Mouse (Mus musculus) limb, embryonic 10.5 days (tissue): ENCODE results near the gene Raet1e. TPM values are rescaled to one million over a fixed set of nuclear protein-coding genes. Genes with fewer than 3 reads are reported as not detected.
"Not testable (repeated sequence)": the region's sequence is repeated elsewhere in the genome, so short reads cannot be mapped to it uniquely, and the experiment has no call there.

Source experiments
- DNase-seq: peaks from one replicate; pipeline ENCODE4 v3.0.0-alpha.2; 2017; ENCODE audit warnings: low spot score
- H3K27ac ChIP-seq: fragments of 300-500 bp; sonication (generic); 2 replicates; pipeline ENCODE4 v1.5.1; 2016; ENCODE audit warnings: mild to moderate bottlenecking
- H3K27me3 ChIP-seq: fragments of 300-500 bp; sonication (generic); 2 replicates; pipeline ENCODE4 v1.6.1; 2016; ENCODE audit warnings: low read depth, mild to moderate bottlenecking; ENCODE audit not compliant: poor library complexity, severe bottlenecking
- H3K36me3 ChIP-seq: fragments of 300-500 bp; sonication (generic); 2 replicates; pipeline ENCODE4 v1.6.1; 2016; ENCODE audit warnings: mild to moderate bottlenecking, moderate library complexity
- H3K4me1 ChIP-seq: fragments of 300-500 bp; sonication (generic); 2 replicates; pipeline ENCODE4 v1.6.1; 2016
- H3K4me3 ChIP-seq: fragments of 300-500 bp; sonication (generic); 2 replicates; pipeline ENCODE4 v1.5.1; 2016; ENCODE audit warnings: mild to moderate bottlenecking, moderate library complexity
- H3K9me3 ChIP-seq: fragments of 300-500 bp; sonication (generic); replicated peaks from 2 replicates; pipeline ENCODE4 v1.6.1; 2016; ENCODE audit warnings: mild to moderate bottlenecking
- WGBS: fragments of 180-500 bp; shearing (Covaris S2); methylation state at CpG from one replicate; pipeline ENCODE4 v1.1.7; 2016; 5-methylcytosine and 5-hydroxymethylcytosine counted together
- polyA plus RNA-seq: library from polyadenylated mRNA; unstranded; fragments of >200 nt; fragmentation: Nextera tagmentation; extraction: Ambion mirVana; gene quantifications from 2 replicates; pipeline ENCODE4 v1.2.1, GENCODE M21; 2016

Raet1e gene
- polyA plus RNA-seq: 12.6 and 12.8 TPM in 2 replicates

DNA sequence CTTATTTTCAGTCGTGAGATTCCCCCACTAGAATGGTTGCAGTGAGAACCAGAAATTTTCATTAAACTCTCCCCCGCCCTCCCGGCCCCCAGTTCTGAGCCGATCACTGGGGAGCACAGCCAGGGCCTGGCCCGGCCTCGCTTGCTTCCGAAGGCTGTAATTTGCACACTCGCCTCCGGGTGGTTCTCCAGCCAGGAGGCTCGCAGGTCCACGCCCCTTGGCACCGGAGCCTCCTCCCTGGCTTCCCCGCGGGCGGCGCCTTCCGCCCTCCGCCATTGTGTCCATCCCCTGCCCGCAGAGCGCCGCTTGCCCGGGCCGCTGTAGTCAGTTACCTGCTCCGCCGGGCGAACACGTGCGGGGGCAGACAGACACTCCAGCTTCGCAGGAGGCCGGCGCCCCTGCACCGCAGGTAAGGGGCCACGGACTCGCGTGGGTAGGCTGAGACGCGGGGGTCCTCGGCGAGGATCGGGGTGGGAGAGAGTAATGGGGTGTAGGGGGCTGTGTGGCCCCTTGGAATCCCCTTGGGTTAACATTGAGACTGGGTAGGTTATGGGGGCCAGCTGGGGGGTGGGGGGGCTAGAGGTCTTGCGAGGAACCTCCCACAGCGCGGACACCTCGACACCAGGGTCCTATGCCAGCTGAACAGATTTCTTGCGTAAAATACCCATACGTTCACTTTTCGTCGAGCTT, at the start of gene Raet1e, which contains the start of gene H60b:
Gene Raet1e, plus strand, starts transcription at position 260 of the 690 bp plus-strand sequence.
Gene H60b, plus strand, starts transcription at position 277 of the 690 bp plus-strand sequence.
- Histone ChIP-seq H3K4me1 (peaks cover 14% of the 10 kb centered on the region), H3K4me3 (peak within 1 kb of the TSS; percentile 52), H3K27me3 (peaks cover 90% of the 10 kb centered on the region)
- 0% methylated on average over 48 of the region's 48 CpGs for WGBS
- not testable (repeated sequence) for H3K9me3 ChIP-seq, H3K36me3 ChIP-seq, H3K27ac ChIP-seq
- peak; percentile 74 for DNase-seq

- no peaks in the 10 kb centered on the region for H3K36me3 ChIP-seq
- no peaks in the 10 kb centered on the region; the same call in 1 of the 2 replicates for H3K4me1 ChIP-seq
- no peaks in the 10 kb centered on the region for H3K27me3 ChIP-seq
- DNase-seq: peak; percentile 84
- peak overlapping the region; percentile 80 for H3K27ac ChIP-seq
- WGBS: 1% methylated on average over 19 of the region's 19 CpGs
- H3K4me3 ChIP-seq: peak overlapping the region; percentile 56
- H3K9me3 ChIP-seq: no peaks in the 10 kb centered on the region
Observed at GRCm38 (mm10) chr10:22140665-22141280, 17.6 kb upstream of the Raet1e start.

- H3K36me3 ChIP-seq, H3K27me3 ChIP-seq, H3K9me3 ChIP-seq, H3K27ac ChIP-seq, H3K4me3 ChIP-seq, H3K4me1 ChIP-seq: not testable (repeated sequence)
- DNase-seq: peak; percentile 84
- 90% methylated on average over 1 of the region's 1 CpGs for WGBS
Observed at GRCm38 (mm10) chr10:22142194-22142593, 16.2 kb upstream of the Raet1e start.

GRCm38 (mm10) chr10:22142926-22143325, 15.4 kb upstream of the Raet1e start:
- no peak for DNase-seq
- H3K4me1 ChIP-seq: no peaks in the 10 kb centered on the region; the same call in 1 of the 2 replicates
- H3K9me3 ChIP-seq: no peaks in the 10 kb centered on the region
- no peaks in the 10 kb centered on the region for H3K36me3 ChIP-seq
- H3K27me3 ChIP-seq: no peaks in the 10 kb centered on the region
- H3K27ac ChIP-seq: no peak overlapping the region
- H3K4me3 ChIP-seq: no peak overlapping the region
- WGBS: 68% methylated on average over 5 of the region's 5 CpGs

DNA sequence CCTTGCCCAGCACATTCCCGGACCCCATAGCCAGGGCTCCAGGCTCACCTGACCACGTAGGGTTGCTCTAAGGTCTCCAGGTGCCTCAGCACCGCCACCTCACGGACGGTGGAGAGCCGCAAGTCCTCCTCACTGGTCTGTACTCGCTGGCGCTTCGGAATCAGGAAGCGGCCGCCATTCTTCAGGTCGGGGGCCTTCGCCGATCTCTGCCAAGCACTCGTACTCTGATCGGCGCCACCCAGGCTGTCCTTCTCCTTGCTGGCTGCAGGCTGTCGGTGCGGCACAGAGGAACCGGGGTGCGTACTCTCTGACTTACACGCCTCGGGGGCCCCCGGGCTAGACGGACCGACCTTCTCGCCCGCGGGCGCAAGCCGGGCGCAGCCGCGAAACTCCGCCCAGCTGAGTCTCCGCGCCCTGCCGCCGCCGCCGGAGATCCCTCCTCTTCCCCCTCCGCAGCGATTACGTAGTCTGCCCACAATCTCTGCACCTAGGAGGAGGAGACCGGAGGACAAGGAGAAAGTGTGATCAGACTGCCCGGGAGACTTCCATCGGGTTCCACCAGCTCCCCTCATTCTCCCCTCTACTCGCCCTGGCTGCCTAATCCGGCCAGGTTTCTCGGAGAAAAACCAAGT, 9.8 kb upstream of the Raet1e start:
- Histone ChIP-seq H3K27ac (peak overlapping the region; percentile 92), H3K9me3 (no peaks in the 10 kb centered on the region), H3K36me3 (no peaks in the 10 kb centered on the region), H3K4me3 (peak overlapping the region; percentile 75), H3K4me1 (peaks cover 25% of the 10 kb centered on the region), H3K27me3 (peaks cover 38% of the 10 kb centered on the region)
- under 1% methylated on average over 50 of the region's 50 CpGs for WGBS
- DNase-seq: peak; percentile 87

DNA sequence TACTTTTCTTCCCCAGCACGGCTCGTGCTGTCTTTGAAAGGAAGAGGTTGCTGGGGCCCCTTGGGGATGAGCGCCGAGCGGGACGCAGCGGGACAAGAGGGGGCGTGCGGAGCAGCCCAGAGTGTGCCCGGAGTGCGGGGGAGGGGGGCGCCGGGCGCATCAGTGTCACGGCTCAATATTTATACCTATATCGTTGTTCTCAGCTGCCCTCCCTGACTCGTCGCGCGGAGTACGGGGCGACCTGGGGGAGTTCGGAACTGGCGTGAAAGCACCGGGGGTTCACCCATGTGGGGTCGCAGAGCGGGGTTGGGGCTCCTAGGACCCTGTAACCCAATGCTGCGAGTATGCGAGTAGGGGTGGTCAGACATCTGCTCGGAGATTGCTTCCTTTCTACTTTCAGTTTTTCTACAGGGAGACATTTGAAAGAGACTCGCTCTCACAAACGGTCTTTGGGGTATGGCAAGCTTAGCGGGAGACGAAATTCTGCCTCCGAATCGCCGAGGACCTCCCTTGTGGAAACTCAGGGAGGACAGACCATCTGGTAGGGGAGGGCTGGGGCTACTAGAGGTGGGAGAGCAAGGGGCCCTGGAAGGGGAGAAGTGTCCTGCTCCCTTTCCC, 9.2 kb upstream of the Raet1e start, which contains the start of gene E030030I06Rik:
Gene E030030I06Rik, minus strand, starts transcription at position 198 of the 618 bp plus-strand sequence.
- WGBS: under 1% methylated on average over 36 of the region's 37 CpGs
- no peak for DNase-seq

GRCm38 (mm10) chr10:22149691-22150465, 8.5 kb upstream of the Raet1e start:
- WGBS: under 1% methylated on average over 50 of the region's 50 CpGs
- H3K9me3 ChIP-seq: no peaks in the 10 kb centered on the region
- no peak overlapping the region for H3K27ac ChIP-seq
- peak overlapping the region; percentile 75 for H3K4me3 ChIP-seq
- H3K36me3 ChIP-seq: no peaks in the 10 kb centered on the region
- H3K27me3 ChIP-seq: peaks cover 51% of the 10 kb centered on the region
- peak; percentile 71 for DNase-seq
- H3K4me1 ChIP-seq: peaks cover 25% of the 10 kb centered on the region

More for the DNA sequence above, 9.2 kb upstream of the Raet1e start, which contains the start of gene E030030I06Rik:
- H3K27ac ChIP-seq: peak within 1 kb of the TSS; percentile 92
- peak within 1 kb of the TSS; percentile 75 for H3K4me3 ChIP-seq
- H3K27me3 ChIP-seq: peaks cover 44% of the 10 kb centered on the region
- H3K4me1 ChIP-seq: peaks cover 25% of the 10 kb centered on the region
- H3K9me3 ChIP-seq: no peaks in the 10 kb centered on the region
- no peaks in the 10 kb centered on the region for H3K36me3 ChIP-seq

DNA sequence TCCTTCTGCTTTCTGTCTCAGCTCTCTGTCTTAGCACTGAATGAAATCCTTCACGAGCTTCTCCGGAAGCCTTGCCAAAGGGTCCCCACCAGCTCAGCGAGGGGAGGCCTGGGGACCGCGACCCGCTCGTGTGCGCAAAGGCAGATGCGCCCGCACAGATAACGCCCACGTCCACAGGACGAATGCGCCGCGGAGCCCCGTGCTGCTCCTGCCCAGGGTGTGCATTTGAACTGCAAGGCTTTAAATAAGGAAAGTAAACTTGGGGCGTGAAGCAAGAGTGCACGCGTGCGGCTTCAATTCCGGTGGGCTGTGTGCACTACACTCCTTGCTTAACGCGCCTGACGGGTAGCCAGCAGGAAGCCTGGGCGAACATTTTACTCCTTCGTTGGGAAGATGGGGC, 7.8 kb upstream of the Raet1e start:
- peak overlapping the region; percentile 75 for H3K4me3 ChIP-seq
- no peak overlapping the region for H3K27ac ChIP-seq
- under 1% methylated on average over 27 of the region's 27 CpGs for WGBS
- H3K27me3 ChIP-seq: peaks cover 58% of the 10 kb centered on the region
- peaks cover 25% of the 10 kb centered on the region for H3K4me1 ChIP-seq
- peak; percentile 56 for DNase-seq
- no peaks in the 10 kb centered on the region for H3K9me3 ChIP-seq
- no peaks in the 10 kb centered on the region for H3K36me3 ChIP-seq

GRCm38 (mm10) chr10:22151056-22151862, 7.1 kb upstream of the Raet1e start:
- WGBS: under 1% methylated on average over 55 of the region's 55 CpGs
- peak; percentile 51 for DNase-seq
- peaks cover 25% of the 10 kb centered on the region for H3K4me1 ChIP-seq
- H3K27me3 ChIP-seq: peaks cover 65% of the 10 kb centered on the region
- not testable (repeated sequence) for H3K9me3 ChIP-seq, H3K27ac ChIP-seq, H3K36me3 ChIP-seq
- H3K4me3 ChIP-seq: peak overlapping the region; percentile 41

DNA sequence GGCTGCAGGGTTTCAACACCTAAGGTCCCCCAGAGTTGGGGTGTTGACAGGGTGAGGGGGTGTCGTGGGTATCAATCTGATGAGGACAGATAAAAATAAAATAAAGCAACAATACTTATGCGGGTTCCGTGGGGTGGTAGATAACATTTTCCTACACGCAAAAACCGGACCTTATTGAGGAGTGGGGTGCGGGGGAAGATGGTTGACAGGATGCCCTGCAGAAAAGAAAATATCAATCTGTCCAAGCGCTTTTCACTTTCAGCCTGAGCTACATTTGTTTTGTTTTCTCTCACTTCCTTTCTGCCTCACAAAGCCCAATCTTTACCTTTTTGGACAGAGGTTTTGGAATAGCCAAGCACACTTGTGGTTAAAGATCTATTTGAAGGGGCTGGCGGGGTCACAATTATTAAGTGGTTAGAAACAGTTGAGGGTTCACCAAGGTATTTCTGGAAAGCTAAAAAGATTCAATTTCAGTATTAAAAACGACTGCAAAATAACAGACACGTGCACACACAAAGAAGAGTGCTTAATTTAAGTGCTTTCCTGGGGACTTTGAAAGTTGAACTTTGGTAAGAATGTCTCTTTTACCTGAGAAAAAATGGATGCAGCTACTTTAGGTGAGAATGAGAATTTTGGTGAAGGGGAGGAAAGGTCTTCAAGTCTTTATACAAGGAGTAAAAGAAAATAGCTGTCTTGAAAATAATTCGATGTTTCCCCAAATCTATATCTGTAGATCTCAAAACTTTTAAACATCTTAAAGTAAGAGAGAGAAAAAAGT, 6.3 kb upstream of the Raet1e start:
- H3K27ac ChIP-seq, H3K9me3 ChIP-seq, H3K36me3 ChIP-seq, H3K4me3 ChIP-seq, DNase-seq: not testable (repeated sequence)
- peaks cover 73% of the 10 kb centered on the region for H3K27me3 ChIP-seq
- peaks cover 25% of the 10 kb centered on the region for H3K4me1 ChIP-seq
- 1% methylated on average over 11 of the region's 11 CpGs for WGBS

GRCm38 (mm10) chr10:22153147-22153690, 5.2 kb upstream of the Raet1e start:
- H3K36me3 ChIP-seq, H3K4me3 ChIP-seq, DNase-seq, H3K9me3 ChIP-seq, H3K27ac ChIP-seq: not testable (repeated sequence)
- 7% methylated on average over 7 of the region's 7 CpGs for WGBS
- Histone ChIP-seq H3K27me3 (peaks cover 85% of the 10 kb centered on the region), H3K4me1 (peaks cover 28% of the 10 kb centered on the region)
